Mouse (Mus musculus) heart, postnatal 0 days (tissue): ENCODE data around the gene Ccl27b. TPM values are rescaled to one million over a fixed set of nuclear protein-coding genes. Genes with fewer than 3 reads are reported as not detected.
"Not testable (repeated sequence)": the region's sequence is repeated elsewhere in the genome, so short reads cannot be mapped to it uniquely, and the experiment has no call there.

Source experiments
- ATAC-seq: fragments of 200-750 bp; cut with Nextera tagmentation; 2 replicates; pipeline ENCODE4 v1.8.0; 2017; ENCODE audit warnings: low read depth, moderate number of reproducible peaks, moderate library complexity; ENCODE audit not compliant: insufficient read depth
- DNase-seq: peaks from one replicate; pipeline ENCODE4 v3.0.0-alpha.2; 2016; ENCODE audit warnings: low spot score
- H3K27ac ChIP-seq: fragments of 300-500 bp; sonication (generic); 2 replicates; pipeline ENCODE4 v1.5.1; 2014; ENCODE audit warnings: low read depth, mild to moderate bottlenecking
- H3K27me3 ChIP-seq: fragments of 300-500 bp; sonication (generic); 2 replicates; pipeline ENCODE4 v1.6.1; 2014; ENCODE audit warnings: low read length, mixed read lengths; ENCODE audit not compliant: control insufficient read depth, insufficient read depth
- H3K36me3 ChIP-seq: fragments of 300-500 bp; sonication (generic); replicated peaks from 2 replicates; pipeline ENCODE4 v1.6.1; 2014; ENCODE audit warnings: low read length, mixed read lengths; ENCODE audit not compliant: control insufficient read depth, insufficient read depth
- H3K4me1 ChIP-seq: fragments of 300-500 bp; sonication (generic); 2 replicates; pipeline ENCODE4 v1.6.1; 2014; ENCODE audit warnings: antibody characterized with exemption; ENCODE audit not compliant: control insufficient read depth, insufficient read depth
- H3K4me2 ChIP-seq: fragments of 300-500 bp; sonication (generic); 2 replicates; pipeline ENCODE4 v1.6.1; 2014; ENCODE audit warnings: low read depth, mild to moderate bottlenecking, low read length, moderate library complexity
- H3K4me3 ChIP-seq: fragments of 300-500 bp; sonication (generic); 2 replicates; pipeline ENCODE4 v1.5.1; 2014; ENCODE audit warnings: low read depth, low read length
- H3K9ac ChIP-seq: fragments of 300-500 bp; sonication (generic); replicated peaks from 2 replicates; pipeline ENCODE4 v1.6.1; 2014; ENCODE audit warnings: low read depth, low read length, mixed read lengths
- H3K9me3 ChIP-seq: fragments of 300-500 bp; sonication (generic); replicated peaks from 2 replicates; pipeline ENCODE4 v1.6.1; 2016; ENCODE audit warnings: low read length; ENCODE audit not compliant: control insufficient read depth
- WGBS: fragments of 180-500 bp; shearing (Covaris S2); extraction: QIAGEN DNeasy Blood & Tissue Kit; methylation state at CpG from one replicate; pipeline ENCODE4 v1.1.7; 2014; 5-methylcytosine and 5-hydroxymethylcytosine counted together
- polyA plus RNA-seq: library from polyadenylated mRNA; unstranded; fragments of >200 nt; fragmentation: Nextera tagmentation; extraction: Ambion mirVana; gene quantifications from 2 replicates; pipeline ENCODE4 v1.2.1, GENCODE M21; 2015
- total RNA-seq: library from RNA; depleted of rRNA; stranded (reverse); fragments of >200 nt; gene quantifications from 2 replicates; pipeline ENCODE4 v1.2.3, GENCODE M21; 2014; ENCODE audit warnings: low replicate concordance; rRNA removed

Gene Ccl27b
- total and polyA plus RNA-seq, 2 experiments from 2014 or later: not detected

DNA sequence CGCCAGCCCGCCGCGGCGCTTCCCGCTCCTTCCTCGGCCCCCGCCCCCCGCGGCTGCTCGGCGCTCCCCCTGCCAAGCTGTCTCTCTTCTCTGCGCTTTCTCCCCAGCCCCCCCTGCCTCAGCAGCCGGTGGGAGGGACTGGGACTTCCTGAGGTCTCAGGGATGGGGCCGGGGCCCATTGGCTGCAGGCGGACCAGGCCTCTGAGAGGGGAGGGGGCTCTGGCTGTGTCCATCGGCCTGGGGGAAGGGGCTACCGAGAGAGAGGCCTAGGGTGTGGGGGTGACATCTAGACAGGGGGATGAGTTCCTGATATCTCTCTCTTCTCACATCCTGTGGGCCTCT lies 27.1 kb downstream of the Ccl27b start:
- not testable (repeated sequence) for H3K4me3 ChIP-seq, H3K4me2 ChIP-seq, ATAC-seq, H3K4me1 ChIP-seq, DNase-seq, H3K27me3 ChIP-seq, H3K27ac ChIP-seq, H3K9ac ChIP-seq, H3K9me3 ChIP-seq, H3K36me3 ChIP-seq
- WGBS: no CpG with 5 or more reads among the region's 18 CpGs

Other genes starting within 250 kb of the Ccl27b start
- not detected in 2 replicates for gene Gm21586, start 215.9 kb upstream of the Ccl27b start, total RNA-seq
- not detected in 2 replicates for gene Gm21586, start 215.9 kb upstream of the Ccl27b start, polyA plus RNA-seq
- not detected in 2 replicates for gene Gm2163, start 188.5 kb upstream of the Ccl27b start, total RNA-seq
- gene Gm2163, start 188.5 kb upstream of the Ccl27b start, polyA plus RNA-seq: not detected in 2 replicates
- not detected in 2 replicates for gene Fam205a2, start 127.1 kb upstream of the Ccl27b start, total RNA-seq
- not detected in 2 replicates for gene Fam205a2, start 127.1 kb upstream of the Ccl27b start, polyA plus RNA-seq
- not detected in 2 replicates for gene Gm10591, start 43.1 kb upstream of the Ccl27b start, total RNA-seq
- 0.45 TPM in 1 of 2 replicates, not detected in the other for gene Gm10591, start 43.1 kb upstream of the Ccl27b start, polyA plus RNA-seq
- gene Gm2564, start 25.5 kb upstream of the Ccl27b start, total RNA-seq: not detected in 2 replicates
- 0.22 and 0.27 TPM in 2 replicates for gene Gm2564, start 25.5 kb upstream of the Ccl27b start, polyA plus RNA-seq
- not detected in 2 replicates for gene Il11ra2, start 6.6 kb downstream of the Ccl27b start, total RNA-seq
- not detected in 2 replicates for gene Il11ra2, start 6.6 kb downstream of the Ccl27b start, polyA plus RNA-seq
- gene 4930578G10Rik, start 80.3 kb downstream of the Ccl27b start, total RNA-seq: not detected in 2 replicates
- gene 4930578G10Rik, start 80.3 kb downstream of the Ccl27b start, polyA plus RNA-seq: not detected in 2 replicates
- gene Ccl19, start 101.3 kb downstream of the Ccl27b start, total RNA-seq: not detected in 2 replicates
- not detected in 2 replicates for gene Ccl19, start 101.3 kb downstream of the Ccl27b start, polyA plus RNA-seq
- gene Ccl21a, start 118.7 kb downstream of the Ccl27b start, total RNA-seq: 13.1 and 21.8 TPM in 2 replicates
- gene Ccl21a, start 118.7 kb downstream of the Ccl27b start, polyA plus RNA-seq: 19.0 and 26.8 TPM in 2 replicates
- gene Fam205a1, start 198.6 kb downstream of the Ccl27b start, total RNA-seq: not detected in 2 replicates
- gene Fam205a1, start 198.6 kb downstream of the Ccl27b start, polyA plus RNA-seq: not detected in 2 replicates
- gene Gm12394, start 201.5 kb downstream of the Ccl27b start, total RNA-seq: not detected in 2 replicates
- gene Gm12394, start 201.5 kb downstream of the Ccl27b start, polyA plus RNA-seq: 0.05 and 0.07 TPM in 2 replicates
- gene Fam205c, start 219.0 kb downstream of the Ccl27b start, total RNA-seq: not detected in 2 replicates
- 0.18 and 0.23 TPM in 2 replicates for gene Fam205c, start 219.0 kb downstream of the Ccl27b start, polyA plus RNA-seq